Mouse (Mus musculus) neural tube, embryonic 14.5 days (tissue): ENCODE data around the gene Gpr137. TPM values are rescaled to one million over a fixed set of nuclear protein-coding genes. Genes with fewer than 3 reads are reported as not detected.

Experiments
- ATAC-seq: fragments of 200-750 bp; cut with Nextera tagmentation; 2 replicates; pipeline ENCODE4 v1.8.0; 2017; ENCODE audit warnings: low read depth, mild to moderate bottlenecking, moderate TSS enrichment, moderate library complexity
- H3K27ac ChIP-seq: fragments of 300-500 bp; sonication (generic); 2 replicates; pipeline ENCODE4 v1.5.1; 2014; ENCODE audit warnings: low read depth, mild to moderate bottlenecking, control low read depth, low read length, moderate library complexity, mixed read lengths
- H3K27me3 ChIP-seq: fragments of 300-500 bp; sonication (generic); 2 replicates; pipeline ENCODE4 v1.6.1; 2014; ENCODE audit warnings: low read length; ENCODE audit not compliant: control insufficient read depth, insufficient read depth
- H3K36me3 ChIP-seq: fragments of 300-500 bp; sonication (generic); 2 replicates; pipeline ENCODE4 v1.6.1; 2014; ENCODE audit warnings: low read length, mixed read lengths; ENCODE audit not compliant: control insufficient read depth, insufficient read depth
- H3K4me1 ChIP-seq: fragments of 300-500 bp; sonication (generic); 2 replicates; pipeline ENCODE4 v1.6.1; 2014; ENCODE audit warnings: low read length; ENCODE audit not compliant: control insufficient read depth, insufficient read depth
- H3K4me2 ChIP-seq: fragments of 300-500 bp; sonication (generic); 2 replicates; pipeline ENCODE4 v1.6.1; 2014; ENCODE audit warnings: mild to moderate bottlenecking, low read depth, low read length, control low read depth
- H3K4me3 ChIP-seq: fragments of 300-500 bp; sonication (generic); 2 replicates; pipeline ENCODE4 v1.5.1; 2014; ENCODE audit warnings: low read depth, low read length, control low read depth, mixed read lengths
- H3K9ac ChIP-seq: fragments of 300-500 bp; sonication (generic); replicated peaks from 2 replicates; pipeline ENCODE4 v1.6.1; 2014; ENCODE audit warnings: low read depth, mild to moderate bottlenecking, control low read depth, low read length, mixed read lengths
- H3K9me3 ChIP-seq: fragments of 300-500 bp; sonication (generic); 2 replicates; pipeline ENCODE4 v1.6.1; 2016; ENCODE audit warnings: low read length; ENCODE audit not compliant: control insufficient read depth
- WGBS: fragments of 180-500 bp; shearing (Covaris S2); extraction: QIAGEN DNeasy Blood & Tissue Kit; methylation state at CpG from one replicate; pipeline ENCODE4 v1.1.7; 2014; 5-methylcytosine and 5-hydroxymethylcytosine counted together
- polyA plus RNA-seq: library from polyadenylated mRNA; unstranded; fragments of >200 nt; fragmentation: Nextera tagmentation; extraction: Ambion mirVana; gene quantifications from 2 replicates; pipeline ENCODE4 v1.2.1, GENCODE M21; 2014

The Gpr137 gene
- polyA plus RNA-seq, 1 experiment from 2014 or later, result 59.6 TPM

DNA sequence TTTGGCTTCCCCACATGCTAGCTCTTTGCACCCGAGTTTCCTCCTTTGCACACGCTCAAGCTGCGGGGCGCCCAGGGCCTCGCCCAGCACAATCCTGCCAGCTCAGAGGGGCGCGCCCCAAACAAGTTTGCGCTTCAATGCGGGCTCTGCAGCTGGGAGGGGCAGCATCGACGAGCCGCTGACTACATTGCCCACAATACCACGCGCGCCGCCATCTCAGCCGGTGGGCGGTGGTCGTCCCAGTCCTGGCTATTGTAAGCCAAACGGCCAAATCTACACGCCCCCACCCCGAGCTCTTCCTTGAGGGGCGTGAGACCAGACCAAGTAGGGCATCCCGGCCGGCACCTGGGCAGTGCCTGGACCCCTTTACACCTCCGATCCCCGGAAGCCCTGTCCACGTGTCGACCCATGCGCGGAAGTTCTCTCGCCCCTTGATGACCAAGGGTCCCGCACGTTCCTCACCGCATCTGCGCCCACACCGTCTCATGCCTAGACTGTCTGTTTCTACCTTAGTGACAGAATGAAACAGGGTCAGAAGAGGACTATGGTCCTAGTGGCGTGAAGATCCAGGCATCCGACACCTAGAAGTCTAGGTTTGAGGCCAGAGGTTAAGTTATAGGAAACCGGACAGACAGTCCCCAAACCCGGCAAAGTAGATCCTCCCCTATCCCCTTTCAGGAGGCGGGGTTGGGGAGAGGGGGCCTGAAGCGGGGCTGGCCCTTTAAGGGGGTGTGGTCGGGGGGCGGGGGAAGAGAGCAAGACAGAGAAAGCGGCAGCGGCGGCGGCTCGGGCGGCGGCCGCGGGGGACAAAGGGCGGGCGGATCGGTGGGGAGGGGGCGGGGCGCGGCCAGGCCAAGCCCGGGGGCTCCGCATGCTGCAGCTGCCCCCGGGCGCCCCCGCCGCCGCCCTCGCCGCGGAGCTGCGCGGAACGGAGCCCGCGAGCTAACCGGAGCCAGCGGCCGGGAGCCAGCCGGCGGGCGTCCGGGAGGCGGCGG is 32.2 kb upstream of the Gpr137 start, which contains the start of gene Ppp1r14b:
Gene Ppp1r14b (plus strand): TSS at position 758 of the 995 bp plus-strand sequence.
- WGBS, result 2% methylated on average over 65 of the region's 84 CpGs
- Histone ChIP-seq H3K4me2 (peak within 1 kb of the TSS; percentile 90), H3K27me3 (no peaks in the 10 kb centered on the region), H3K9me3 (no peaks in the 10 kb centered on the region), H3K9ac (peak within 1 kb of the TSS; percentile 81), H3K4me1 (peaks cover 34% of the 10 kb centered on the region), H3K36me3 (peaks cover 14% of the 10 kb centered on the region), H3K4me3 (peak within 1 kb of the TSS; percentile 78), H3K27ac (peak within 1 kb of the TSS; percentile 92)
- peak; percentile 60 for ATAC-seq

DNA sequence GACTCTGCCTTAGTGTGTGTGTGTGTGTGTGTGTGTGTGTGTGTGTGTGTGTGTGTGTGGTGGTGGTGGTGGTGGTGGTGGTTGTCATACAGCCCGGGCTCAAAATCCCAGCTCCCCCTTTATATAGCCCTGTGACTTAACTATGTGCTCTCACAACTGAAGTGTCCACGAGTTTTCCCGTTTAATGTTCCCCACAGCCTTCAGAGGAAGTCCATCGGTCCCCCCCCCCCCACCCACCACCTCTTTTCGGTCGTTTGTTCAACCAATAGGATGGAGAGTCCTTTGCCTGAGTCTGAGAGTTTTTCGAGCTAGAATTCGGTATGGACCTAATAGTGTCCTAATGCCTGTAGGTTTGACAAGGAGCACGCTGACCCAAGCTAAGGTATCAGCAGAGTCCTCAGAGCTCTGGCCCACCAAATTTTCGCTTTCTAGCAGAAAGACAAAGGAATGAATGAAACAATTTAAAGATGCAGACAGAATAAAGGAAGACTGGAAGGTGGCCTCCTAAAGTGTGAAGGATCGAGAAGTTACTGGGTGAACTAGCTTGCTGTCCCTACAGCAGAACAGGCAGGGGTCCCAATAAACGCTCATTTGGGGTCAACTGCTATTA is 31.4 kb upstream of the Gpr137 start:
- peaks cover 26% of the 10 kb centered on the region for H3K4me1 ChIP-seq
- 33% methylated on average over 12 of the region's 12 CpGs for WGBS
- H3K4me2 ChIP-seq, result peak overlapping the region; percentile 57
- no peaks in the 10 kb centered on the region for H3K9me3 ChIP-seq
- H3K4me3 ChIP-seq, result peak overlapping the region; percentile 78
- H3K27me3 ChIP-seq, result no peaks in the 10 kb centered on the region; the same call in 1 of the 2 replicates
- ATAC-seq, result no peak
- H3K36me3 ChIP-seq, result peaks cover 14% of the 10 kb centered on the region
- H3K9ac ChIP-seq, result peak overlapping the region; percentile 81; the same call in 1 of the 2 replicates
- peak overlapping the region; percentile 92; the same call in 1 of the 2 replicates for H3K27ac ChIP-seq

DNA sequence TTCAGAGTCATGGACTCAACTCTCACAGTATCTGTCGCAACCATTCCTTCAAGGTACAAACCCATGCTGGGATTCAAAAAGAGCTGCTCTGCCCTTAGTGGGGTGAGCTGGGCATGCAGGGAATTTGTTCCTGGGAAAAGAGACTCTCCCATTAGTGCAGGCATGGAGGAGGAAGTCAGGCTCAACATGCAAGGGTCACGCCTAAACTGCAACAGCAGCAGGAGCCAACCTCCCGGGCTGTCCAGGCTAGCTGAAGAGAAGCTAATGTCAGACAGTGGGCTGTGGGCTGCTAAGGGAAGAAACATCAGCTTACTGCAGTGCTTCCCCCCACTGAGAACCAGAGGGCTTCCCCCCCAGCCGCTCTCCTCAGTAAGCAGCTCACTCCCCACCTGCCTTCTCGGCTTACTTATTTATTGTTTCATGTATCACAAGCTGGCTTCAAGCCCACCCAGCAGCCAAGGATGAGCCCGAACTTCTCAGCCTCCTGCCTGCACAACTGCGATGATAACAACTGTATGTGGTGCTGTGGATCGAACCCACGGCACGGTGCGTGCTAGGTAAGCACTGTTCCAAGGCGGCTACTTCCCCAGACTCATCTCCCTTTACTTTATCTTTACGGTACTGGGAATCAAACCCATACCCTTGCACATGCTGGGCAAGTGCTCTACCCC is 30.1 kb upstream of the Gpr137 start:
- Histone ChIP-seq H3K27me3 (no peaks in the 10 kb centered on the region; the same call in 1 of the 2 replicates), H3K4me1 (peaks cover 18% of the 10 kb centered on the region), H3K36me3 (peaks cover 2% of the 10 kb centered on the region), H3K4me2 (no peak overlapping the region), H3K9ac (no peak overlapping the region), H3K4me3 (no peak overlapping the region), H3K27ac (no peak overlapping the region), H3K9me3 (no peaks in the 10 kb centered on the region)
- WGBS, result 78% methylated on average over 13 of the region's 13 CpGs
- ATAC-seq, result no peak

DNA sequence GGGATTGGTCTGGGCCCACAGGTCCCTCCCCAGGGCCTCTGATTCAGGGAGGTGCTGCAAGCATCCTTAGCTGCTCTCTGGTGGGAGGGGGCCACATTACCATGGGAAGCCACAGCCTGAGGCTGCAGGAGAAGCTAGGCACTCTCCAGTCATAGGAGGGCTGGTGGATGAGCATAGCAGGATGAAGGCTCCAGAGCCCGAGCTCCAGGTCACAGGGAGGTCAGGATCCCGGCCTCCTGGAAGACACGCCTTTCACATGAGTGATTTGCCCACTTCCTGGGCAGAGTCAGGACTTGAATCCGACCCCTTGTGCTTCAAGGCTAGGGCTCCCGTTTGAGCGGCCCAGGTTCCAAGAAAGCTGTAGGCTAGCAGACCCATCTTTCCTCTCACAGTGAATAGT is 29.4 kb upstream of the Gpr137 start:
- no peak overlapping the region for H3K4me3 ChIP-seq
- no peak for ATAC-seq
- WGBS, result 24% methylated on average over 6 of the region's 6 CpGs
- no peak overlapping the region for H3K4me2 ChIP-seq
- H3K27me3 ChIP-seq, result no peaks in the 10 kb centered on the region; the same call in 1 of the 2 replicates
- no peak overlapping the region for H3K27ac ChIP-seq
- H3K9me3 ChIP-seq, result no peaks in the 10 kb centered on the region
- no peaks in the 10 kb centered on the region for H3K36me3 ChIP-seq
- H3K4me1 ChIP-seq, result peaks cover 12% of the 10 kb centered on the region
- H3K9ac ChIP-seq, result no peak overlapping the region

DNA sequence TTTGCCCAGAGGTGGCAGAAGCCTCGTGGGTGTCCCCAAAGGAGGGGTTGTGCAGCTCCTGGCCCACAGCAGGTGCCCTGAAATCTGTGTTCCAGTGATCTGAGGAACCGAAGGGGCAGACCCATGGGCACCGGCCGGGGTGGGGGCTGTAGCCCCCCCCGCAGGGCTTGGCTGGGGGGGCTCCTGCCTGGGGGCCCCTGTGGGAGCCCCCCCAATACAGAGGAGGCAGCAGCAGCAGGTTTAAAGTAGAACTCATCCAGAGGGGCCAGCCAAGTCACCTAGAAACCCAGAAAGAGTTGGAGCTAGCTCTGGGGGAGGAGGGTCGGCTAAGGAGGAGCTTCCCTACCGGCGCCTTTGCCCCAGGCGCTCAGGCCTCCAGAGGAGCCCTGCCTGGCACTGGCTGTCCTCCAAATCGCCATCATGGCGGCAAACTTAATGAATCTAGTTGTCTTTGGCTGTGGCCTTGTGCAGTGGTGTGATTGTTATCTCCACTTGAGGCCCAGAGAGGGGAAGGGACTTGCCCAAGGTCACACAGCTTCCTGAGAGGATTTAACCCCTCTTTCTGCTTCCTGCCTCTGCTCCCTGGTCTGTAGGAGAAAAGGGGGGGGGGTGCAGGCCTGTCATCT is 28.3 kb upstream of the Gpr137 start:
- H3K9ac ChIP-seq, result no peak overlapping the region
- no peak for ATAC-seq
- H3K36me3 ChIP-seq, result no peaks in the 10 kb centered on the region
- peak overlapping the region; percentile 41 for H3K4me2 ChIP-seq
- H3K27ac ChIP-seq, result no peak overlapping the region
- WGBS, result 15% methylated on average over 11 of the region's 11 CpGs
- no peaks in the 10 kb centered on the region for H3K9me3 ChIP-seq
- H3K27me3 ChIP-seq, result no peaks in the 10 kb centered on the region; the same call in 1 of the 2 replicates
- H3K4me3 ChIP-seq, result no peak overlapping the region
- peaks cover 9% of the 10 kb centered on the region; the same call in 1 of the 2 replicates for H3K4me1 ChIP-seq

DNA sequence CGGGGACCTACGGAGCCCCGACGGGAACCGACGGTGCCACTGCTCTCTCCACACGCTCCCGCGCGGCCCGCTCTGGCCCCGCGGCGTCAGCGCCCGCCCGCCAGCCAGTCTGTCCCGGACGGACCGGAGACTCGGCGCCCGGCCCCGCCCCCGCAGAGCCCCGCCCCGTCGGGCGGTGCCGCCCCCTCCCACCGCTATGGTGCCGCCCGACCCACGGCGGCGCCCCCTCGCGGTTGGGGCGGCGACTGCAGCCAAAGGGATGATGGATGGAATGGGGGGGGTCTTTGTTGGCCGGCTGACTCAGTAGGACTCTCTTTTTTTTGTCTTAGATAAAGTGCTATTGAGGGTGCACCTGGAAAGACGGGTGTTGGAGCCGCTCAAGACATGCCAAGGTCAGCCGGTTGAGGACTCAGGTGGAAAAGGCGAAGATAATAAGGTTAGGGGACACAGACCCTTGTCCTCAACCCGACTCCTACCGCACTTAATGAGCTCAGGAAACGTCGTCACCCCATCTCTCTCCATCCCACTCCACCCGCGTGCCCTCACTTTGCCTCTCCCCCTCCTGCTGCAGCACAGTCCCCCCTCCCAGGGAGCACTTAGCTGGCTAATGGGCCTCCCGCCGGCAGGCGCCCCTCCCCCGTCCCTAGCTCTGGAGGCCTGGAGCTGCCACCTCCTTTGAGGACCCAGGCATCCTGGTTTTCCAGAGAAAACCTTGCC is 27.5 kb upstream of the Gpr137 start:
- Histone ChIP-seq H3K27ac (no peak overlapping the region), H3K4me1 (peaks cover 9% of the 10 kb centered on the region; the same call in 1 of the 2 replicates), H3K36me3 (no peaks in the 10 kb centered on the region), H3K4me2 (peak overlapping the region; percentile 41), H3K27me3 (no peaks in the 10 kb centered on the region; the same call in 1 of the 2 replicates), H3K9ac (0 out of 2 replicates have a peak overlapping the region, but pooled peaks have one; percentile 4), H3K9me3 (no peaks in the 10 kb centered on the region), H3K4me3 (peak overlapping the region; percentile 25)
- WGBS, result under 1% methylated on average over 50 of the region's 55 CpGs
- ATAC-seq, result 0 out of 2 replicates have a peak, but pooled peaks have one; percentile 9

DNA sequence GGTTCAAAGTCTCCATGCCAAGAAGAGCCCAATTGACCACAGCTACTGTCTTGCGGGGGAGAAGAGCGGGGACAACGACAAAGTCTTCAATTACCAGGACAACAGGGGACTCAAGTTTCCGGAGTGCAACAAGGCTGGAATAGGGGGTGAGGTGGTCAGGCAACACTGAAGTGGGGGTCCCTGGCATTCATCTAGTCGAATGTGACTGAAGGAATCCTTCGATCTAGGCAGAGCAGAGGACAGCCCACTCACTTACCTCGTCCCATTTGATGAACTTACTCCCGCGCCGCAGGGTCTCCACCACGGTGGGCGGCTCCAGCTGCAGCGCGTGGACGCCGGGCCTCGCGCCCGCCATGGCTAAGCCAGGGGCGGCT is 27.0 kb upstream of the Gpr137 start:
- H3K4me3 ChIP-seq, result peak overlapping the region; percentile 25
- peaks cover 9% of the 10 kb centered on the region; the same call in 1 of the 2 replicates for H3K4me1 ChIP-seq
- ATAC-seq, result 0 out of 2 replicates have a peak, but pooled peaks have one; percentile 7
- H3K27ac ChIP-seq, result no peak overlapping the region
- no peaks in the 10 kb centered on the region for H3K36me3 ChIP-seq
- H3K9me3 ChIP-seq, result no peaks in the 10 kb centered on the region
- 3% methylated on average over 8 of the region's 20 CpGs for WGBS
- 0 out of 2 replicates have a peak overlapping the region, but pooled peaks have one; percentile 4 for H3K9ac ChIP-seq
- H3K4me2 ChIP-seq, result peak overlapping the region; percentile 41
- H3K27me3 ChIP-seq, result no peaks in the 10 kb centered on the region; the same call in 1 of the 2 replicates
